Mouse (Mus musculus) spleen, embryonic (tissue): ENCODE measurements around the gene Vmn1r94.
"Not testable (repeated sequence)": the region's sequence is repeated elsewhere in the genome, so short reads cannot be mapped to it uniquely, and the experiment has no call there.

ENCODE experiments used
- CTCF ChIA-PET: fragments of 350-600 bp; sonication (Branson Sonifier 250); formaldehyde crosslinking; loops from one replicate; lab custom pipeline; 2022; lab: Charles Lee

Vmn1r94 gene

DNA sequence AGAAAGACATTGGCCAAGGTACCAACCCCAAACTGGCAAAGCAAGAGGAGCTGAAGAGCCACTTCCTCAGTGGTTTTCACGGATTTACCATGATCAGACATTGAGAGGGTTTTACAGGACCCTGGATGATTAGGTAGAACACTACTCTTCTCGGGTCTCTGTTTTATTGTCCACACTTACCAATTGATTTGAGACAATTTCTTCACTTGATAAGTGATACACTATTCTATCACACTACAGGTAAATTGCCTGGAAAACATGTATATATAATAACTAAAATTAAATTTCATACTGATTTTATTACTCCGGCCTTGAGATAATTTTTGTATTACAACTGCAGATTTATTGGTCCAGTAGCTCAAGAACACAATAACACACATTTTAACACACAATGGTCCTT is at the start of gene Vmn1r94:
Gene Vmn1r94, minus strand, starts transcription at position 101 of the 400 bp plus-strand sequence.
- CTCF ChIA-PET = not testable (repeated sequence)

DNA sequence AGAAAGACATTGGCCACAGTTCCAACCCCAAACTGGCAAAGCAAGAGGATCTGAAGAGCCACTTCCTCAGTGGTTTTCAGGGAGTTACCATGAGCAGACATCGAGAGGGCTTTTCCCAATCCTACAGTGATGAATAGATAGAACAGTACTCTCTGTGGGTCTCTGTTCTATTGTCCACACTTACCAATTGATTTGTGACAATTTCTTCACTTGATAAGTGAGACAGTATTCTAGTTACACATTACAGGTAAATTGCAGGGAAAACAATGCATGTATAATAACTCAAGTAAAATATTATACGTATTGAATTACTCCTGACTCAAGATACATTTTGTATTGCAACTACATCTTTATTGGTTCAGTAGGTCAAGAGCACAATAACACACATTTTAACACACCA is 37.3 kb upstream of the Vmn1r94 start, which contains the start of gene Gm6164:
Gene Gm6164, minus strand, starts transcription at position 101 of the 400 bp plus-strand sequence.
- CTCF ChIA-PET = not testable (repeated sequence)

DNA sequence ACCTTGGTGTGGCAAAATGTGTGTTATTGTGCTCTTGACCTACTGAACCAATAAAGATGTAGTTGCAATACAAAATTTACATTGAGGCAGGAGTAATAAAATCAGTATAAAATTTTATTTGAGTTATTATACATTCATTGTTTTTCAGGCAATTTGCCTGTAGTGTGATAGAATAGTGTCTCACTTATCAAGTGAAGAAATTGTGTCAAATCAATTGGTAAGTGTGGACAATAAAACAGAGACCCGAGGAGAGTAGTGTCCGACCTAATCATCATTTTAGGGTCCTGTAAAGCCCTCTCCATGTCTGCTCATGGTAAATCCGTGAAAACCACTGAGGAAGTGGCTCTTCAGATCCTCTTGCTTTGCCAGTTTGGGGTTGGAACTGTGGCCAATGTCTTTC is 25.2 kb upstream of the Vmn1r94 start, which contains the start of gene Vmn1r95:
Gene Vmn1r95, plus strand, starts transcription at position 301 of the 400 bp plus-strand sequence.
- CTCF ChIA-PET = not testable (repeated sequence)

DNA sequence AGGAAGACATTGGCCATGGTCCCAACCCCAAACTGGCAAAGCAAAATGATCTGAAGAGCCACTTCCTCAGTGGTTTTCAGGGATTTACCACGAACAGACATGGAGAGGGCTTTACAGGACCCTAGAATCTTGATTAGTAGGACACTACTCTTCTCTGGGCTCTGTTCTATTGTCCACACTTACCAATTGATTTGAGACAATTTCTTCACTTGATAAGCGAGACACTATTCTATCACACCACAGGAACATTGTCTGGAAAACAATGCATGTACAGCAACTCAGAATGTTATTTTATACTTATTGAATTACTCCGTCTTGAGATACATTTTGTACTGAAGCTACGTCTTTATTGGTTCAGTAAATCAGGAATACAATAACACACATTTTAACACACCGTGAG is 29.2 kb downstream of the Vmn1r94 start, which contains the start of gene Vmn1r93:
Gene Vmn1r93, minus strand, starts transcription at position 101 of the 400 bp plus-strand sequence.
- CTCF ChIA-PET = not testable (repeated sequence)

DNA sequence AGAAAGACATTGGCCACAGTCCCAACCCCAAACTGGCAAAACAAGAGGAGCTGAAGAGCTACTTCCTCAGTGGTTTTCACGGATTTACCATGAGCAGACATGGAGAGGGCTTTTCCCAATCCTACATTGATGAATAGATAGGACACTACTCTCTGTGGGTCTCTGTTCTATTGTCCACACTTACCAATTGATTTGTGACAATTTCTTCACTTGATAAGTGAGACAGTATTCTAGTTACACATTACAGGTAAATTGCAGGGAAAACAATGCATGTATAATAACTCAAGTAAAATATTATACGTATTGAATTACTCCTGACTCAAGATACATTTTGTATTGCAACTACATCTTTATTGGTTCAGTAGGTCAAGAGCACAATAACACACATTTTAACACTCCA is 45.7 kb downstream of the Vmn1r94 start, which contains the start of gene Gm16442:
Gene Gm16442, minus strand, starts transcription at position 101 of the 400 bp plus-strand sequence.
- CTCF ChIA-PET = not testable (repeated sequence)
